Mouse (Mus musculus) spleen, embryonic (tissue): ENCODE results near the gene Hoxa11.

Experiments used
- CTCF ChIA-PET: fragments of 350-600 bp; sonication (Branson Sonifier 250); formaldehyde crosslinking; loops from one replicate; lab custom pipeline; 2022; lab: Charles Lee

The Hoxa11 gene

GRCm38 (mm10) chr6:52221993-52222685, 23.5 kb downstream of the Hoxa11 start:
- CTCF ChIA-PET = interaction anchor here (0.6 to 1.2 kb wide), 4 partner anchors 11 to 605 kb away, joined by 3 to 5 read pairs (median 4); no protein-coding TSS in a partner anchor

- CTCF ChIA-PET = interaction anchor here (0.6 to 1.2 kb wide), 4 partner anchors 10 to 1042 kb away, joined by 3 to 4 read pairs (median 3); no protein-coding TSS in a partner anchor
Measured at GRCm38 (mm10) chr6:52221337-52221992, 24.1 kb downstream of the Hoxa11 start, which contains the start of gene Hoxa7. Gene Hoxa7, minus strand, starts transcription at chr6:52221854.

DNA sequence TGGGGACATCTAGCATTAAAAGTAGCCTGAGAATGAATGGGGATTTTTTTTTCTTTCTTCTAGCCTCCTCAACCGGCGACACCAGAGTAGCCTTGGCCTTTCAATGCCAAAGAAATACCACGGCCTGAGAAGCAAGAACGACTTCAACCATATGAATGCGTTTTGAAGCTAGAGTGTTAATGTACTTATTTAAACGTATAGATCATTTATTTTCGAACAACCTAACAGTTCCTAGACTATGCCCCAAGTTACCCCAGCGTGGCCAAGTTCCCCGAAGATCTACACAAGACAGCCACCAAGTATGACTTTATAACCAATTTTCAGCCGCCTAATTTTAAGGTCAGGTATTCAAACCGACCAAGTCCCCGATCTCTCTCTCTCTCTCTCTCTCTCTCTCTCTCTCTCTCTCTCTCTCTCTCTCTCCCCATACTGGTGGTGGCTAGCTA, 24.7 kb downstream of the Hoxa11 start:
- CTCF ChIA-PET = interaction anchor here (0.6 to 1.2 kb wide), 4 partner anchors 9 to 1041 kb away, joined by 3 to 4 read pairs (median 3); no protein-coding TSS in a partner anchor

GRCm38 (mm10) chr6:52220003-52220864, 25.4 kb downstream of the Hoxa11 start:
- CTCF ChIA-PET = interaction anchor here (0.5 to 1.0 kb wide), 4 partner anchors 8 to 584 kb away, joined by 3 to 8 read pairs (median 3); no protein-coding TSS in a partner anchor

DNA sequence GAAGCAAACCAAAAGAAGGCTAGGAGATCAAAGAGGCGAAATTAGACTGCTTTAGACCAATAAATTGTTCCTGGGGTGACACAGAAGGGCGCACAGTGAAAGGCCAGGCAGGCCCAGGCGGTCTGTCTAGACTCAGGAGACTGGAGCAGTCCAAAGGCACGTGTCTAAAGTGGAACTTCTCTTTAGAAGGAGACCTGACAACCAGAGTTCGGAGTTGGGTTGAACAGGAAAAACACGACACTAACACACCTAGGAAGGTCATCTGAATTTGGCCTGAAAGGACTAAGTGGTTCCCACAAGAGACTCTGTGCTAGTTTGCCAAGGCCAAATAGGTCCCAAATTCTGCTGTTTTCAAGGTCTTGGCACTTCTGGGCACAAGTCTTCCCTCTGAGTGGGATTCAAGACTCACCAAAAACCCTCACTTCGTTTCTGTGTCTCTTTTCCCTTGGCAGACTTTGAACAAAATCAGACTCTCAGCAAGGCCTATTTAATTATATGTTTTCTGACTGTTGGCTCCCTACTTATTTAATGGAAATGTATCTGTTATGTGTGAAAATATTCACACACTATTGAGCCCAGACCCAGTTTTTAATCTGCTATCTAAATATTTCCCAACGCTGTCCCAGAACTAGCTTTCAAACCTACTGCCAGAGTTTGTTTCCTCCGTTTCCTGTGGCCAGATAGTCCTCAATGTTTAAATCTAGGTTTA, 26.2 kb downstream of the Hoxa11 start:
- CTCF ChIA-PET = interaction anchor here (0.5 kb wide), 1 partner anchor 583 kb away, joined by 8 read pairs; no protein-coding TSS in a partner anchor

DNA sequence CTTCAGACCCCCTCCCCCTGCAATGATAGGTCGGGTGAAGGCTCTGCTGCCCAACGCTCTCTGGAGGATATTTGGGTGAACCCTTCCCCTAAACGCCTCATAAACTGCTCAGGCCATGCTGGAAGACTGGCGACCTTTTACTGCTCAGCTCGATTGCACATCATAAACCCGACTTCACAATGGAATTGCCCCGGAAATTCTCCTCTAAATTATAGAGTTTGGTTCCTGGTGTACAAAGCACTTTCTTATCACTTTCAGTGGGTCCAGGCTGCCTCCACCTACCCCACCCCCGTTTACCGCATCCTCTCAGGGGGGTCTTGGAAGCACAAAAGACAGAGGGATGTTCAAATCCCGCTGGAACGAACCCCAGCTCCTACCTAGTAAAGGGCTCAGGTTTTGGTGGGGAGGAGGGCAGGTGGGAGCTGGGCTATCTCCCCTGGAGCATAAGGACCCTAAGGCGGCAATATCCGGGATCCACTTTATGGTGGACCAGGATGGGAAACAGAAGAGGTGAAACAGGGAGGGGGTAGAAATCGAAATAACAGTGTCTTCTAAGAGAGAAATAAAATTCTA, 26.9 kb downstream of the Hoxa11 start:
- CTCF ChIA-PET = interaction anchor here (0.5 kb wide), 1 partner anchor 37 kb away, joined by 3 read pairs; no protein-coding TSS in a partner anchor

DNA sequence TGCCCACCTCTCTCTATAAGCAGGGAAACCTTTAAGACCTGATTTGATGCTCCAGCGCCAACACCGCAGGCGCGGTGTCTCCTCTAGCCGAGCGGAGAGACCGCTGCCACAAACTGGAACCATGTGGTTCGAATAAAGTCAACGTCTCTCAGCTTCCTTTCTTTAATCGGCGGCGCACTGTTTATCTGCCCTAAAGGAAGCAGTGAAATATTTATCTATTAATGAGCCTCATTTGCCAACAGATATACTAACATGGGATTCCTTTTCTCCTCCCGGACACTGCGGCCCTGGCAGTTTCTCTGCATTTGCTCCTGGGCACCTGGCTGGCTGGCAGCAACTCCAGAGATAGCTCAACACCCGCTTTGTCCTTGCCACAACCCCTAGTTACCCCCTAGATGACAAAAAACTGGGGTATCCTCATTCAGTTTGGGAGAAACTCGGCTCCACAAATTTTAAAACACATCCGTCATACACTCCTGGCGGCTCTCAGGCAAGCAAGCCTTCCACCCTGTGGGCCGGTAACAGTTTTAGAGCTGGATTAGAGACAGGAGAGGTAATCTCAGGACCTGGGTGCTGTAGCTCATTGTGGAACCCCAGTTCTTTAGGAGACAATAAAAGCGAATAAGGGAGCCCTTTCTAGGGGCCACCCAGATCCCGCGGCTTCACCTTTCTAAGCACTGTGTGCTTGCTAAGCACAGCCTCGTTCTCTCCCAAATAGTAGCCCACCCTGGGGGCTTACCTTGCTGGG, 27.5 kb downstream of the Hoxa11 start:
- CTCF ChIA-PET = interaction anchor here (0.5 to 0.9 kb wide), 3 partner anchors 12 to 999 kb away, joined by 3 to 4 read pairs (median 3); no protein-coding TSS in a partner anchor

- CTCF ChIA-PET = interaction anchor here (0.6 to 0.9 kb wide), 2 partner anchors 12 to 999 kb away, joined by 3 to 4 read pairs; no protein-coding TSS in a partner anchor
Measured at GRCm38 (mm10) chr6:52217459-52217768, 28.2 kb downstream of the Hoxa11 start.

DNA sequence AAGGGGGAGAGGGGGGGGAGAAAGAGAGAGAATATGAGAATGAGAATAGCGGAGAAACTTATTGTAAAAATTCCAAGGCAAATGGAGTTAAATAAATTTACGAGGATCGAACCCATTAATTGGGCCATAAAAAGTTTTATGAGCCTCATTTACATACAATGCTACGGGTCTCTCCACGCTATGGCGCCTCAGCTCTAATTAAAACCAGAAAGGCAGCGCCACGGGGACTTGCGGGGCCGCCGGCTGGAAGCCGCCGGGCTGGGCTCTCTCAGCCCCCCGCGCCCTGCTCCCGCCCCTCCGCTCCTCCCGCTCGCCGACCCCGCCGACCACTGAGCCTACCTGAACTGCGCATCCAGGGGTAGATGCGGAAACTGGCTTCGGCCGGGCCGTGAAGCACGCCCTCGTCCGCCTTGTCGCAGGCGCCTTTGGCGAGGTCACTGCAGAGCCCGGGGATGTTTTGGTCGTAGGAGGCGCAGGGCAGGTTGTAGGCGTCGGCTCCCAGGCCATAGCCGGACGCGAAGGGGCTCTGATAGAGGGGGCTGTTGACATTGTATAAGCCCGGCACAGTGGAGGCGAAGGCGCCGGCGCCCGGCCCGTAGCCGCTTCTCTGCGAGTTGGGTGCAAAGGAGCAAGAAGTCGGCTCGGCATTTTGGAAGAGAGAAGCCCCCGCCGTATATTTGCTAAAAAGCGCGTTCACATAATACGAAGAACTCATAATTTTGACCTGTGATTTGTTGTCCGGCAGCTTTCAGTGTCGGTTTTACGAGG, 28.7 kb downstream of the Hoxa11 start:
- CTCF ChIA-PET = no interaction called here

DNA sequence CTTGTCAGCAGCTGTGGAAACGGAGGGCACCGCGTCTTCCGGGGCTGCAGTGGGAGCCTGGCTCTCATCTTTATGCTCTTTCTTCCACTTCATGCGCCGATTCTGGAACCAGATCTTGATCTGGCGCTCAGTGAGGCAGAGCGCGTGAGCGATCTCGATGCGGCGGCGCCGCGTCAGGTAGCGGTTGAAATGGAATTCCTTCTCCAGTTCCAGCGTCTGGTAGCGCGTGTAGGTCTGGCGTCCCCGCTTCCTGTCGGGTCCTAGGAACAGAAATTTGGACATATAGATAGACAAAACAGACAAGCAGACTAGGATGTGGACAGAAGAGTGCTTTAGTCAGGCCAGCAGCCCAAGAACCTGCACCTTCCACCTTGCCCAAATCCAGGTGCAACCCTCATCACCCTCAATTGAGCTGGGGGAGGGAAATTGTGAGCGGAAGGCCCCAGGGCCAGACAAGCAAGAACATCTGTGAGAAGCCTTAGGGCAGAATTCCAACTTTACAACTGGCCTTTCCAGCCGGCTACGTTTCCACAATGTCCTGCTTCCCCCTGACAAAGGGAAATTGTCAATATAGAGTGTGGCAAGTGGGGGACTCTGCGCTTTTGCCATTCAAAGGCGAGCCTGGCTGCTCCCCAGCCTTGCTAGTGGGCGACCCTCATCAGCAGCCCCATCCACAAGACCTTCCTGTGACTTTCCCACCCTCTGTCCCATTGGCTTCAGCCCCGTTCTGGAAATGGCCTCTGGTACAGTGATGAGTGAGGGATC, 29.7 kb downstream of the Hoxa11 start:
- CTCF ChIA-PET = no interaction called here

DNA sequence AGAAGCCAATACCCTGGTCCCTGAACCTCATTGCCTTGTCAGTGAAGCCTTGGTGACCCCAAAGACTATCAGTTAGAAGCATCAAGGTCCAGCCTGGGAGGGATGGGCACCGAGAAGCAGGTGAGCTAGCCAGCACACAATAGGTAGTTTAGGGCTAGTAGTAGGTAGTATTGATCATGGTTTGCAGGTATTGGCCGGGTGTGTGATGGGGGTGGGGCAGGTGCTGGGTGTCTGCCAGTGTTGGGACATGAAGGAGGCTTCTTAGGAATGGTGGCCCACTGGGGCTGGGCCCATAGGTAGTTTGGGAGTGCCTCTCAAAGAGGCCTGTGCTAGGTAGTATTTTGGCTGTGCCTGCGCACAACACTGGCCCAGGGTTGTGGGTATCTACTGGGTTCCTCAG, 30.5 kb downstream of the Hoxa11 start:
- CTCF ChIA-PET = no interaction called here

DNA sequence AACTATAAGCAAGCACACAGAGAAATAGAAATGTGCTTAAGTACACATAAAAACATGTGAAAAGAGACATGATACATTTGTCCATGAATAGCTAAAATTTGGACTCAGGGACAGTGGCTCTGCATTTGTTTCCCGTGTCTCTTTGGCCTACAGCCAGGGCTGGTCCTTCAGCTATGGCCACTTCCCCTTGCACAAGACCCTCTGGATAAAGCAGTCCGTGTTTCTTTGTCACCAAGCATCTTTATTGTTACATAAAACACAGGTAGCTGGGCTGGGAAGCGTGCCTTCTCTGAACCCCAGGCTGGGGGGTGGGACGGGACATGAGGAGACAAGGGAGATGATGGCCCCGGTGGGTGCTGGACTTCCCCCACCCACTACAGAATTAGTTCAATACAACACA, 31.3 kb downstream of the Hoxa11 start:
- CTCF ChIA-PET = interaction anchor here (0.6 to 0.7 kb wide), 2 partner anchors 386 to 1041 kb away, joined by 4 read pairs; no protein-coding TSS in a partner anchor

- CTCF ChIA-PET = interaction anchor here (0.6 to 0.7 kb wide), 2 partner anchors 499 to 1040 kb away, joined by 4 to 14 read pairs; no protein-coding TSS in a partner anchor
Measured at GRCm38 (mm10) chr6:52213119-52213986, 32.3 kb downstream of the Hoxa11 start, which contains the start of the genes Hoxa3 and Gm28308. Gene Hoxa3, minus strand, starts transcription at chr6:52213336. Gene Gm28308, minus strand, starts transcription at chr6:52213339.

DNA sequence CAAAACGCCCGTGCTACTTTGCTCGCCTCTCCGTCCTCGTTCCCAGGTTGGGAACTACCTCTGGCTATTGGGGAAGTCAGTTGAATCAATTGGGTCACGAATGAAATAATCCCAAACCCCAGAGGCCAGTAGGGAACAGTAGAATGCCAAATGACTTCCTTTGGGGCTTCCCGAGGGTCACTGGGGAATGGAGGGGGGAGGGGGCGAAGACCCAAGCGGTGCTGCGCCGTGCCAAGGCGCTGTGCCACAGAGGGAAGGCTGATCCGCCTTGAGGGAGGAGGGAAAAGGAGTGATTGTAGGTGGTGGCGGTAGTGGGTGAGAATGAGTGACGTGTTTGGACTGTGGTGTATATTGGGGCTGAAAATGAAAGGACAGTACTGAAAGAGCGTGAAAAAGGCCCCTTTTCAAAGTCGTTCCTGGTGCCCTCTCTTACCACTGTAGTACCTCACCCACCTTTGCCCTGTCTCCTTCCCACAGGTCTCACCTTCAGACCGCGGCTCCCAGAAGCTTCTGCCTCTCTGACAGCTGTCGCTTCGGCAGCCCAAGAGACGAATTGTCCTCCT, 33.0 kb downstream of the Hoxa11 start:
- CTCF ChIA-PET = interaction anchor here (1.5 kb wide), 1 partner anchor 28 kb away, joined by 4 read pairs; the partner anchor contains the start of gene Hoxa10

- CTCF ChIA-PET = interaction anchor here (0.8 to 1.5 kb wide), 2 partner anchors 9 to 29 kb away, joined by 3 to 4 read pairs; partner anchors contain the start of gene Hoxa10
Measured at GRCm38 (mm10) chr6:52211961-52212360, 33.6 kb downstream of the Hoxa11 start.
